ENCODE assay signal across 11 mouse cellular contexts in the genomic region with DNA sequence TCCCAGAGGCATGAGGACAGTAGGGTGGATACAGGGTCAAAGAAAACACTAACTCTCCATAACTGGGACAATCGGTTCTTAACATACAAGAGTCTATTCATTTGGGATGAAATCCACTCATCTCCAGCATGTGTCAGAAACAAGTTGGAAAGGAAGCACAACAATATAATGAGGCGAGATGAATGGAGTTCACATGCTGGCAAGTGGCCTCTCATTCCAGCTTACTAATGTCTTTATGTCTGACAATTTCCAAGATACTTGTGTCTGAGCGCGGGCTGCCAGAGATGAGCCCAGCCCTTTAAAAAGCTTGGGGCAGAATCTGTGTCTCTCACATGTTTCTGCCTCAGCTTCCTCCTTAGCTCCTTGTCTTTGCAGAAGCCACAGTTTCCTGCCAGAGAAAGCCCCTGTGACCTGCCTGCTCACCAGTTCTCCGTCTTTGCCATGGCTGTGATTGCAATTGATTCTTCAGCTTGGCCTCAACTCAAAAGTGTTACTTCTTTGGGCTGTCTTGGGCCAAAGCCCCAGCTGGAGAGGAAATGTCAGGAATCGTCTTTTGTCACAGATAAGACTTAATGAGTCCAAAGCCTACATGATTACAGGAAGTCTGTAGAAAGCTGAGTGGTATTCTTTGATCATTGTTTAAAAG.
DNase-seq lines count a peak whose midpoint lies in the region; ATAC-seq lines count a peak whose summit lies in the region.
"Had no signal": no experiment of that assay in that cellular context is flagged by ENCODE, and none has a peak within 500 bp of the region (broad histone marks: within the 10 kb centered on the region; RNA-seq: fewer than 3 reads in every experiment).

No protein-coding gene starts in this region.

- no peaks in the 10 kb centered on the region for H3K9me3 ChIP-seq in midbrain, embryonic 14.5 days (ENCODE audit: control insufficient read depth, low read length)
- no peaks in the 10 kb centered on the region for H3K9me3 ChIP-seq in midbrain, embryonic 16.5 days (replicated peaks; ENCODE audit: control insufficient read depth, low read length, poor library complexity, severe bottlenecking)
- H3K9me3 ChIP-seq in heart, embryonic 11.5 days (replicated peaks; ENCODE audit: control insufficient read depth, low read length): no peaks in the 10 kb centered on the region
- peaks cover 4% of the 10 kb centered on the region; the same call in 1 of the 2 replicates for H3K9me3 ChIP-seq in midbrain, embryonic 10.5 days (replicated peaks)
- H3K9me3 ChIP-seq: forebrain, embryonic 12.5 days had no signal

- no peak overlapping the region for H3K4me2 ChIP-seq in midbrain, embryonic 14.5 days (ENCODE audit: low read length)
- no peak overlapping the region for H3K4me2 ChIP-seq in midbrain, embryonic 16.5 days (ENCODE audit: low read length)
- no peak overlapping the region for H3K4me2 ChIP-seq in heart, embryonic 11.5 days
- H3K4me2 ChIP-seq: forebrain, embryonic 12.5 days had no signal

- H3K36me3 ChIP-seq in midbrain, embryonic 14.5 days (ENCODE audit: control insufficient read depth, insufficient read depth, low read length): no peaks in the 10 kb centered on the region
- H3K36me3 ChIP-seq in midbrain, embryonic 16.5 days (ENCODE audit: control insufficient read depth, insufficient read depth, low read length): no peaks in the 10 kb centered on the region
- H3K36me3 ChIP-seq in heart, embryonic 11.5 days (ENCODE audit: control insufficient read depth, insufficient read depth, low read length): no peaks in the 10 kb centered on the region
- no peaks in the 10 kb centered on the region for H3K36me3 ChIP-seq in midbrain, embryonic 10.5 days
- H3K36me3 ChIP-seq: forebrain, embryonic 12.5 days had no signal

- H3K27ac ChIP-seq in midbrain, embryonic 14.5 days (replicated peaks; ENCODE audit: low read depth, low read length): no peak overlapping the region
- H3K27ac ChIP-seq in midbrain, embryonic 16.5 days (ENCODE audit: low read length): no peak overlapping the region
- H3K27ac ChIP-seq in heart, embryonic 11.5 days (ENCODE audit: low read depth, low read length): 0 out of 2 replicates have a peak overlapping the region, but pooled peaks have one; percentile 22
- H3K27ac ChIP-seq in midbrain, embryonic 10.5 days (replicated peaks): no peak overlapping the region
- H3K27ac ChIP-seq: forebrain, embryonic 12.5 days; left cerebral cortex, adult 2 months had no signal

- H3K4me1 ChIP-seq in midbrain, embryonic 14.5 days (ENCODE audit: control insufficient read depth, insufficient read depth, low read length): 0 out of 2 replicates have a peak, but pooled peaks cover 3% of the 10 kb centered on the region
- H3K4me1 ChIP-seq in midbrain, embryonic 16.5 days (ENCODE audit: control insufficient read depth, insufficient read depth, low read length): no peaks in the 10 kb centered on the region
- peaks cover 6% of the 10 kb centered on the region; the same call in 1 of the 2 replicates for H3K4me1 ChIP-seq in heart, embryonic 11.5 days (ENCODE audit: control insufficient read depth, insufficient read depth, low read length)
- H3K4me1 ChIP-seq in midbrain, embryonic 10.5 days: 0 out of 2 replicates have a peak, but pooled peaks cover 3% of the 10 kb centered on the region
- H3K4me1 ChIP-seq: forebrain, embryonic 12.5 days had no signal

- no peak overlapping the region for H3K4me3 ChIP-seq in midbrain, embryonic 14.5 days (replicated peaks; ENCODE audit: low read depth, low read length)
- H3K4me3 ChIP-seq in midbrain, embryonic 16.5 days (ENCODE audit: low read depth, low read length): no peak overlapping the region
- H3K4me3 ChIP-seq in heart, embryonic 11.5 days (ENCODE audit: low read depth, low read length): no peak overlapping the region
- H3K4me3 ChIP-seq in midbrain, embryonic 10.5 days: no peak overlapping the region
- H3K4me3 ChIP-seq: forebrain, embryonic 12.5 days; left cerebral cortex, adult 2 months; myocyte had no signal

- no peaks in the 10 kb centered on the region for H3K27me3 ChIP-seq in midbrain, embryonic 14.5 days (ENCODE audit: control insufficient read depth, insufficient read depth, low read length)
- H3K27me3 ChIP-seq in midbrain, embryonic 16.5 days (ENCODE audit: control insufficient read depth, insufficient read depth, low read depth, low read length): no peaks in the 10 kb centered on the region
- no peaks in the 10 kb centered on the region for H3K27me3 ChIP-seq in heart, embryonic 11.5 days (ENCODE audit: control insufficient read depth, insufficient read depth, low read length)
- no peaks in the 10 kb centered on the region for H3K27me3 ChIP-seq in midbrain, embryonic 10.5 days (ENCODE audit: low read depth, poor library complexity, severe bottlenecking)
- H3K27me3 ChIP-seq: forebrain, embryonic 12.5 days had no signal

- no peak overlapping the region for H3K9ac ChIP-seq in midbrain, embryonic 14.5 days (replicated peaks; ENCODE audit: low read length)
- no peak overlapping the region for H3K9ac ChIP-seq in midbrain, embryonic 16.5 days (ENCODE audit: low read depth, low read length)
- no peak overlapping the region for H3K9ac ChIP-seq in heart, embryonic 11.5 days (ENCODE audit: low read depth, low read length)
- H3K9ac ChIP-seq: forebrain, embryonic 12.5 days had no signal

- WGBS in midbrain, embryonic 14.5 days: 54% methylated on average over 6 of the region's 6 CpGs
- WGBS in midbrain, embryonic 16.5 days: 42% methylated on average over 6 of the region's 6 CpGs
- WGBS in heart, embryonic 11.5 days (ENCODE audit: insufficient replicate concordance): 44% methylated on average over 6 of the region's 6 CpGs
- 79% methylated on average over 6 of the region's 6 CpGs for WGBS in midbrain, embryonic 10.5 days

- DNase-seq in midbrain, embryonic 14.5 days: peak; percentile 13
- DNase-seq in kidney, postnatal 14 days: peak; percentile 61
- no peak for DNase-seq in thymus, postnatal 36 days
- DNase-seq in left cerebral cortex, postnatal 36 days (ENCODE audit: low spot score in 2 of 2): no peak
- DNase-seq in midbrain, embryonic 10.5 days (ENCODE audit: low spot score): no peak

- intact Hi-C loops in left cerebral cortex, postnatal 36 days (cut with DNase I): no loop called here

- ATAC-seq in midbrain, embryonic 14.5 days (ENCODE audit: low FRiP score, low TSS enrichment): no peak
- ATAC-seq in midbrain, embryonic 16.5 days: no peak
- ATAC-seq in heart, embryonic 11.5 days (replicated peaks; ENCODE audit: insufficient number of reproducible peaks, low FRiP score, low TSS enrichment): no peak
- ATAC-seq in megakaryocyte, adult 5-6 weeks (ENCODE audit: poor library complexity, severe bottlenecking): peak; percentile 41

Comparison
In these comparisons a context has a peak if more than half of its experiments do, and no peak if none do; other contexts are left out.
1. DNase-seq: peak in midbrain, embryonic 14.5 days (single experiment) and kidney, postnatal 14 days (single experiment); none in thymus, postnatal 36 days (0 of 2), left cerebral cortex, postnatal 36 days (0 of 2) and midbrain, embryonic 10.5 days (single experiment).